Mouse (Mus musculus): Measurements from ENCODE around the gene Mum1.

The Mum1 gene

GRCm38 (mm10) chr10:80226416-80227165, at the start of gene Mum1:
TSS of gene Mum1 (plus strand) at chr10:80226434.
- DNase-seq, result peak; percentile 94

GRCm38 (mm10) chr10:80177441-80178279, 48.6 kb upstream of the Mum1 start:
- no peak for DNase-seq

- DNase-seq, result no peak
These were observed 46.9 kb upstream of the Mum1 start, which contains the start of gene Efna2 for GRCm38 (mm10) chr10:80179068-80180051. TSS of gene Efna2 (plus strand) at chr10:80179482.

- DNase-seq, result no peak
These were observed 45.9 kb upstream of the Mum1 start for GRCm38 (mm10) chr10:80180288-80180687.

GRCm38 (mm10) chr10:80180823-80181222, 45.4 kb upstream of the Mum1 start:
- DNase-seq, result no peak

- DNase-seq, result no peak
These were observed 43.7 kb upstream of the Mum1 start for GRCm38 (mm10) chr10:80182547-80182946.

- DNase-seq, result no peak
These were observed 39.6 kb upstream of the Mum1 start for GRCm38 (mm10) chr10:80186649-80187048.

- DNase-seq, result no peak
These were observed 38.5 kb upstream of the Mum1 start for GRCm38 (mm10) chr10:80187739-80188138.

GRCm38 (mm10) chr10:80188453-80189024, 37.7 kb upstream of the Mum1 start:
- DNase-seq, result no peak

GRCm38 (mm10) chr10:80189999-80190398, 36.2 kb upstream of the Mum1 start:
- DNase-seq, result no peak

- peak; percentile 64 for DNase-seq
These were observed 35.7 kb upstream of the Mum1 start for GRCm38 (mm10) chr10:80190491-80191051.

- DNase-seq, result no peak
These were observed 32.3 kb upstream of the Mum1 start for GRCm38 (mm10) chr10:80193976-80194375.

- no peak for DNase-seq
These were observed 31.8 kb upstream of the Mum1 start for GRCm38 (mm10) chr10:80194441-80194840.

GRCm38 (mm10) chr10:80196167-80196566, 30.1 kb upstream of the Mum1 start:
- no peak for DNase-seq

- DNase-seq, result no peak
These were observed 29.3 kb upstream of the Mum1 start for GRCm38 (mm10) chr10:80196778-80197581.

GRCm38 (mm10) chr10:80199440-80200008, 26.7 kb upstream of the Mum1 start:
- DNase-seq, result peak; percentile 64

GRCm38 (mm10) chr10:80200485-80200884, 25.7 kb upstream of the Mum1 start:
- DNase-seq, result no peak

GRCm38 (mm10) chr10:80204055-80204454, 22.2 kb upstream of the Mum1 start:
- DNase-seq, result no peak

- DNase-seq, result no peak
These were observed 19.0 kb upstream of the Mum1 start for GRCm38 (mm10) chr10:80207201-80207600.

GRCm38 (mm10) chr10:80207676-80208075, 18.6 kb upstream of the Mum1 start:
- no peak for DNase-seq

GRCm38 (mm10) chr10:80208248-80208647, 18.0 kb upstream of the Mum1 start:
- DNase-seq, result no peak

All from right cerebral cortex, postnatal 4 days (tissue).